Mouse (Mus musculus) left cerebral cortex, adult 11 months (tissue): ENCODE results near the gene Wwc2.
A peak's percentile ranks its signal among the peaks of the same experiment; 100 is the strongest.

Source experiments
- DNase-seq: peaks from one replicate; pipeline ENCODE4 v3.0.0; 2022; ENCODE audit warnings: low spot score

Wwc2 gene

GRCm38 (mm10) chr8:47900361-47900760 is 90.4 kb downstream of the Wwc2 start:
- no peak for DNase-seq

GRCm38 (mm10) chr8:47899891-47900290 is 90.8 kb downstream of the Wwc2 start:
- no peak for DNase-seq

GRCm38 (mm10) chr8:47892419-47892818 is 98.3 kb downstream of the Wwc2 start:
- DNase-seq, result no peak

- no peak for DNase-seq
Measured at GRCm38 (mm10) chr8:47891641-47892040, 99.1 kb downstream of the Wwc2 start.

- DNase-seq, result no peak
Measured at GRCm38 (mm10) chr8:47890814-47891210, 99.9 kb downstream of the Wwc2 start.

GRCm38 (mm10) chr8:47889936-47890813 is 100.5 kb downstream of the Wwc2 start:
- no peak for DNase-seq

- no peak for DNase-seq
Measured at GRCm38 (mm10) chr8:47888841-47889570, 101.7 kb downstream of the Wwc2 start.

GRCm38 (mm10) chr8:47884306-47884705 is 106.4 kb downstream of the Wwc2 start:
- no peak for DNase-seq

GRCm38 (mm10) chr8:47883739-47884138 is 107.0 kb downstream of the Wwc2 start:
- DNase-seq, result no peak

GRCm38 (mm10) chr8:47878516-47878915 is 112.2 kb downstream of the Wwc2 start:
- no peak for DNase-seq

GRCm38 (mm10) chr8:47875865-47876264 is 114.9 kb downstream of the Wwc2 start:
- no peak for DNase-seq

- DNase-seq, result no peak
Measured at GRCm38 (mm10) chr8:47874497-47875178, 116.1 kb downstream of the Wwc2 start.

GRCm38 (mm10) chr8:47872361-47873107 is 118.2 kb downstream of the Wwc2 start:
- peak; percentile 29 for DNase-seq

- peak; percentile 78 for DNase-seq
Measured at GRCm38 (mm10) chr8:47867067-47867466, 123.7 kb downstream of the Wwc2 start.

- no peak for DNase-seq
Measured at GRCm38 (mm10) chr8:47866568-47866967, 124.2 kb downstream of the Wwc2 start.

- DNase-seq, result no peak
Measured at GRCm38 (mm10) chr8:47859259-47859658, 131.5 kb downstream of the Wwc2 start.

- no peak for DNase-seq
Measured at GRCm38 (mm10) chr8:47853356-47853755, 137.4 kb downstream of the Wwc2 start.

GRCm38 (mm10) chr8:47852737-47853136 is 138.0 kb downstream of the Wwc2 start:
- DNase-seq, result no peak

- no peak for DNase-seq
Measured at GRCm38 (mm10) chr8:47851824-47852502, 138.8 kb downstream of the Wwc2 start.

GRCm38 (mm10) chr8:47849842-47850241 is 140.9 kb downstream of the Wwc2 start:
- DNase-seq, result no peak

GRCm38 (mm10) chr8:47847931-47848330 is 142.8 kb downstream of the Wwc2 start:
- DNase-seq, result no peak
